Mouse (Mus musculus) layer of hippocampus, adult 2 months (tissue): ENCODE results near the gene Plet1. TPM values are rescaled to one million over a fixed set of nuclear protein-coding genes. Genes with fewer than 3 reads are reported as not detected.

ENCODE experiments used
- DNase-seq, 2 experiments: peaks; one replicate each; pipeline ENCODE4 v3.0.0; 2022; ENCODE audit warnings: low spot score in 2 of 2
- H3K27ac ChIP-seq: fragments of 200-600 bp; 2 replicates; pipeline ENCODE4 v1.8.1; 2022
- H3K4me3 ChIP-seq: fragments of 200-600 bp; 2 replicates; pipeline ENCODE4 v1.8.1; 2022; ENCODE audit warnings: mild to moderate bottlenecking
- CTCF ChIP-seq: fragments of 200-600 bp; conservative IDR thresholded peaks from 2 replicates; pipeline ENCODE4 v1.8.1; 2022; ENCODE audit warnings: antibody characterized with exemption, mild to moderate bottlenecking, moderate library complexity
- total RNA-seq, 2 experiments: library from RNA; stranded (reverse); gene quantifications; 2 replicates each; pipeline ENCODE4 v1.2.3; 2021

The Plet1 gene
- total RNA-seq, 2 experiments from 2014 or later = not detected

DNA sequence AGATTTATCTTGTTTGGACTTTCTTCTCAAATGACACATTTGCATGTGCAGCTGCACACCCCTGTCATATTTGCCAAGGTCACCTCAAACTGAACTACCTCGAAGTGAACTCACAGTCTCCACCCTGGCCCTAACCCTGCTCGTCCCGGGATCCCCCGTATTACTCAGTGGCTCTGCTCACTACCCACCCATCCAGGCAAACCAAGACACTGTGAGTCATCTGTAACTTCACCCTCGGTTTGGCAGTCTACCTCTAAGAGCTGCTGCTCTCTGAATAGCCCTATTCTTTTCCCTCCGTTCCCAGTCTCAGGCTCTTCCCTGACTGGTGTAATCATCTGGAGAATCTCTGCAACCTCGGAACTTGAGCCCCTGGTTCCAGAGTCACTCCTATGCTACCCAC lies 17.7 kb upstream of the Plet1 start:
- Histone ChIP-seq H3K4me3 (no peak overlapping the region), H3K27ac (no peak overlapping the region)
- no peak for DNase-seq
- TF ChIP-seq CTCF = no peak

- H3K27ac ChIP-seq = no peak overlapping the region
- H3K4me3 ChIP-seq = no peak overlapping the region
- no peak for TF ChIP-seq CTCF
- no peak for DNase-seq
These were observed 17.1 kb upstream of the Plet1 start for GRCm38 (mm10) chr9:50477270-50477669.

DNA sequence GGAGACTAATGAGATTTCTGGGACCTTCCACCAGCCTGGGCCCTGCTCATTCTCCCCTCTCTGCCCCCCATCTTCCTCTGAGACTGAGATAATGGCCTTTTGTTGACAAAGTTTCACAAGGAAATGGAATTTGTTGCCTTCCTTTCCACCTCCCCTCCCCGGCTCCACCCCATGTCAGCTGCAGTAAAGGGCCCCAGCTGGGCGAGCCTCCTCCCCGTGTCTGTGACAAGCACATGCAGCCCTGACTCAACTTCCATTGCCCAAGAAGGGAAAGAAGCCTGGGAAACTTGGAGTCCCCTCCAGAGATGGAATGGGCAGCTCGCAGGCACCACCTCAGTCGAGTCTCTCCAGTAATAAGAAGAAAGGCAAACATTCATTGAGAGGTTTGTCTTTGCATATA lies 15.5 kb upstream of the Plet1 start:
- H3K27ac ChIP-seq = no peak overlapping the region
- DNase-seq = no peak

DNA sequence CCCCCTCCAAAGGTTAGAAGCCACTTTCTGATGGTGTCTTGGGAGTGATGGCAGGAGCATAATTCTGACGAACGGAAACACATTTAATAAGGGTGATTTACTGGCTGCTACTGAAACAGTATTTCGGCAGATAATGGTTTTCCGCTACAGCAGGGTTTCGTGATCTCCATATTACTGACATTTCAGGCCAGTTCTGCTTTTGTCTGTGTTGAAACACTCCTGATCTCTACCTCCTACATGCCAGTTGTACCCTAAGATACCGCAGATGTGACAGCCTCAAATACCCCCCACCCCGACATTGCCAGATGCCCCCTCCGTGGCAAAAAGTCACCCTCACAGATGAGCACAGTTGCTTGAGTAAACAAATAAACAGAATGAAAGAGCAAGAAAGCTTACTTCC lies 14.8 kb upstream of the Plet1 start:
- no peak for DNase-seq
- no peak overlapping the region for H3K27ac ChIP-seq
- H3K4me3 ChIP-seq = no peak overlapping the region
- TF ChIP-seq CTCF = no peak

More for the DNA sequence above, 15.5 kb upstream of the Plet1 start:
- no peak for TF ChIP-seq CTCF
- no peak overlapping the region for H3K4me3 ChIP-seq

DNA sequence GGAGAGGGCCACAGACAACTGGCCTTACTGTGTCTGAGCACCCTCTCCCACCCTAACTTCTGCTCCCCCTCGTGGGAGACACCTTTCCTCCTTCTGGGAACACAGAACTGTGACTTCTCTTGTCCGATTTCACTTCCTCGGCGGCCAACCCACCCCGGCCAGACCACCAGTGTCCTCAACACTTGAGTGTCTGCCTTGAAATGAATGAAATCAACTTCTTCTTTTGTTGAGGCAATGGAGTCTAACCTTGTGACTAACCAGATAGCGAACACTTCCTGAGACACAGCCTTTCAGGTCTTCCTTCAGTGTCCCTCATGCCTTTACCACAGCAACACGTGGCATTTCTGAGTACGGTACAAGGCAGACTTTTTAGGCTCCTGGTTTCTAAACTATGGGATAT lies 11.6 kb upstream of the Plet1 start:
- no peak for DNase-seq
- no peak overlapping the region for H3K4me3 ChIP-seq
- H3K27ac ChIP-seq = no peak overlapping the region
- TF ChIP-seq CTCF = no peak

DNA sequence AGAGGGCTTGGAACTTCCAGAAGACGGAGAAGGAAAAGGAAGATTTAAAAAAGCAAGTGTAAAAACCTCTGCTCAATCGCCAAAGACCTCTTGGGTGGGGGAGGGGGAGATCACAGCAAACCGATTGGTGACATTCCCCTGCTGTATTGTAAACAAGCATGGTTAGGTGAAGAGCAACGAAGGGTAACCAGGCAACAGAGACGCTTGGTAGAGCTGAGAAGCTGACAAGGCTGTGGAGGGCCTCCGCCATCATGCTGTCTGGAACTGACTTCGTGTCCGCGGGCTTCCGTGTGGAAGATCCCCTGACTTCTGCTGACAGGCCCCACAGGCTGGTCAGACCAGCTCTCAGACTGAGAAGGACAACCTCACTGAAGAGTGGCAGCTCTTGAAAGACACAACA lies 8.8 kb upstream of the Plet1 start:
- no peak for TF ChIP-seq CTCF

GRCm38 (mm10) chr9:50490836-50491235 lies 3.5 kb upstream of the Plet1 start:
- H3K4me3 ChIP-seq = no peak overlapping the region
- no peak overlapping the region for H3K27ac ChIP-seq
- no peak for DNase-seq
- no peak for TF ChIP-seq CTCF

More for the DNA sequence above, 8.8 kb upstream of the Plet1 start:
- Histone ChIP-seq H3K27ac (no peak overlapping the region), H3K4me3 (no peak overlapping the region; the same call in 1 of the 2 replicates)
- DNase-seq = no peak

GRCm38 (mm10) chr9:50491531-50492045 lies 2.7 kb upstream of the Plet1 start:
- no peak overlapping the region for H3K4me3 ChIP-seq
- TF ChIP-seq CTCF = no peak
- DNase-seq = no peak
- H3K27ac ChIP-seq = no peak overlapping the region

GRCm38 (mm10) chr9:50493777-50494176 lies 548 bp upstream of the Plet1 start:
- Histone ChIP-seq H3K27ac (no peak overlapping the region), H3K4me3 (no peak overlapping the region)
- TF ChIP-seq CTCF = no peak
- no peak for DNase-seq

DNA sequence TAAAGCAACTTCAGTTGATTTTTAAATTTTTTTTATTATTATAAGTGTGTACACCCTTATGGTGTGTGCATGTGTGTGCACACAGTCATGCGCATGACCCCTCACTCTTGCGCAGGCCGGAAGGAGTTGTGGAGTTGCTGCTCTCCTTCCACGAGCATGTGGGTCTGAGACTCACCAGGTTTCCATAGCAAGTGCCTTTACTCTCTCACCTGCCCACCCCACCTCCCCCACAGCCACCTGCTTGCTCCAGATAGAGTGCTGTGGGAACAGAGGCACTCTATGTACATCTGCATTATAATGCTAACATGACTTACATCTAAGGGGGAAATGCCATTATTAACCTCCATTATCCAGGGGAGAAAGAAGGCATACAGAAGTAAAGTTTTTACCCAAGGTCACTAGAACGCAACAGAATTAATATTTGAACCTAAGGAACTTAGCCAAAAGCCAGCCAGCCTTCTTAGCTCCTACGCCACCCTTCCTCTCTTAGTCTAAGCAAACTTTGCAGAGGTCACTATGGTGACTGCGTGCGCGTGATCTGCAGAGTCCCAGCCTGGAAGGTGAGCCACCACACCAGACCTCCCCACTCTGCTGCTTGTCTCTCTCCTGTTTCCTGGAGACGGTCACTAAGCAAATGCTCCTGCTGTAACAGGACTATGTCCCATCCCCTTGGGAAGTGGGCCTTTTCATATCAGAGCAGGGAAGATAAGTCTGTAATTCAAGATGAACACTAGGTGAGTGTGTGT lies 1.3 kb downstream of the Plet1 start:
- no peak overlapping the region for H3K27ac ChIP-seq
- H3K4me3 ChIP-seq = no peak overlapping the region
- TF ChIP-seq CTCF = no peak
- DNase-seq = no peak

DNA sequence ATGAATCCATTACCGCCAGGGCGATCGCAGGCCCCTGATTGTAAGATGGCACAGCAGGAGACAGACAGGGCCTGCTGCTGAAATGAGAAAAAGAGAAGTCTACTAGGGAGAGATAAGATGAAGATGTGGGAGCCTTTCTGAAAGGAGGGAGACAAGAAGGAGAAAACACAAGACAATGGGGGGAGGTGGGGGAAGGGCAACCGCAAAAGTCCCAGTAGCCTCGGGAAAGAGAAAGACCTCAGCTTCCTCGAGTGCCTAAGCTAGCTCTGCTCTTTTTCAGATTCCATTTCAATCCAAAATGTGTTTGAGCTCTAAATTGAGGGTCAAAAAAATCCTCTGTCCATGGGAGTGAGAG lies 1.8 kb downstream of the Plet1 start:
- no peak overlapping the region for H3K4me3 ChIP-seq
- DNase-seq = no peak
- H3K27ac ChIP-seq = no peak overlapping the region
- TF ChIP-seq CTCF = no peak

GRCm38 (mm10) chr9:50496546-50496945 lies 2.2 kb downstream of the Plet1 start:
- no peak for TF ChIP-seq CTCF
- Histone ChIP-seq H3K4me3 (no peak overlapping the region), H3K27ac (no peak overlapping the region)
- DNase-seq = no peak

DNA sequence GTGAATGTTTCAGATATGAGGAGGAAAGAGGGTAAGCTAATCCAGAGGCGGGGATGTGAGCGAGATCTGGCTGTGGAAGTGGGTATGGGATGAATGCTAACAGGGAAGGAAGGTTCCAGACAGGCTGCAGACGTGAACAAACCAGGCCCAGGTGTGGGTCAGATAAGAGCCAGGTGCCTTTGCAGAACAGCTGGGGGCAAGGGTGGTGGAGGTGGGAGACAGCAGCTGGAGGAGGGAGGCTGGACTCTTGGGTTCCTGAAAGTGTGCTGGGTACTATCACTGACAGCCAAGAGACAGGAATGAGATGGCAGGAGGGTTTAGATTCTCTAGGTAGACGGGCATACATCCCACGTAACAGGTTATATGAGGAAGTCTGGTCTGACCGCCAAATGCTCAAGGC lies 2.8 kb downstream of the Plet1 start:
- no peak for DNase-seq
- no peak for TF ChIP-seq CTCF
- H3K4me3 ChIP-seq = no peak overlapping the region
- no peak overlapping the region for H3K27ac ChIP-seq

DNA sequence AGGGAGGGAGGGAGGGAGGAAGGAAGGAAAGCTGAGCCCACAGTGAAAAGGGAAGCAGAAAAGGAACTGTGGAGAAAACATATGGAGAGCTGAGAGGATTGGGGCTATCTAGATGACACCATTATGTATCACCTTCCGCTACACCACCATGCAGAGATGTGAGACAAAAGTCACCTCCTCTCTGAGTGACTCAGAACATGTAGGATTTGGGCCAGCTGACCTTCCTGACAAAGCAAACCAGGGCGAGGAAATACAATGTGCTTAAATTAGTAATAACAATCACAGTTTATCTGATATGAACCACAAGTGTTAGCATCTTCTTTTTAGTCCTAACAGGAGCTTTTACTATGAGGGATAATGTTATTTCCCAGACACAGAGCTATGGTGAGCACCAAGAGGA lies 3.2 kb downstream of the Plet1 start:
- Histone ChIP-seq H3K4me3 (no peak overlapping the region), H3K27ac (no peak overlapping the region)
- DNase-seq = no peak
- no peak for TF ChIP-seq CTCF

DNA sequence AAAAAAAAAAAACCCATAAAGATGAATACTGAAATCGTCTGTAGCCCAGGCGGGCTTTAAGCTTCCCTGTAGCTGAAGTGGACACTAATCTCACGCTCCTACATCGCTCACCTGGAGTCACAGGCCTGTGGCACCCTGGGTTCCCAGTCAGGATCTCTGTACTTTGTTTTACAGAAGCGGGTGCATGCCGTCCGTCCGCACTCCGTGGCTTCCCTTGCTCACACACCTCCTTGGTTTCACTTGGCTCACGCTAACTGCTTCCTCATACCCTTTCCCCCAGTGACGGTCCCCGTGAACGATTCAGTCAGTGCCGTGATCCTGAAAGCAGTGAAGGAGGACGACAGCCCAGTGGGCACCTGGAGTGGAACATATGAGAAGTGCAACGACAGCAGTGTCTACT lies 4.5 kb downstream of the Plet1 start:
- Histone ChIP-seq H3K4me3 (no peak overlapping the region), H3K27ac (no peak overlapping the region)
- no peak for DNase-seq
- TF ChIP-seq CTCF = no peak
